Mouse (Mus musculus) frontal cortex, adult 2 months (tissue): ENCODE measurements at regions not wholly inside any gene's neighbourhood (a gene's known extent, or its start where the extent isn't known, plus 50 kb on each side); places are given as distances from the start of the nearest gene placed in this dataset.
"Not testable (repeated sequence)": the region's sequence is repeated elsewhere in the genome, so short reads cannot be mapped to it uniquely, and the experiment has no call there.

Source experiments
- DNase-seq, 2 experiments: peaks; one replicate each; pipeline ENCODE4 v3.0.0; 2022; ENCODE audit warnings: low spot score in 1 of 2; ENCODE audit errors: extremely low spot score in 1 of 2

DNA sequence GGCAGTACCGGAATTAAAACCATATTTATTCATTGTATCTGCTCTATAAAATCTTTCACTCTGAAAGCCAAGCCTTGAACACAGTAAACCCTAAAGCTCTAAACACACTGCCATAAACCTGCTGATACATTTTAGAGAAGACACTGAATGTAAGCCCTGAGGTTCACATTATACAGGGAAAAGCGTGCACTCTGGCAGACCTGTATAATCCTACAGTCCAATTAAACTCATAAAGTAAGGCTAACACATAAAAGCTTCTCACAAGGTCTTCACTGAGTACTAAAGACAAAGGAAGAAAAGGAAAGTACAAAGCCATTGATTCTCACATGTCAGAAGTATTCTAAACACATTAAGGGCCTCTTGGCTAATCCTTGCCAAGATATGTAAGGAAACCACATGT is 302.8 kb downstream of the Cylc2 start:
- DNase-seq, result no peak

DNA sequence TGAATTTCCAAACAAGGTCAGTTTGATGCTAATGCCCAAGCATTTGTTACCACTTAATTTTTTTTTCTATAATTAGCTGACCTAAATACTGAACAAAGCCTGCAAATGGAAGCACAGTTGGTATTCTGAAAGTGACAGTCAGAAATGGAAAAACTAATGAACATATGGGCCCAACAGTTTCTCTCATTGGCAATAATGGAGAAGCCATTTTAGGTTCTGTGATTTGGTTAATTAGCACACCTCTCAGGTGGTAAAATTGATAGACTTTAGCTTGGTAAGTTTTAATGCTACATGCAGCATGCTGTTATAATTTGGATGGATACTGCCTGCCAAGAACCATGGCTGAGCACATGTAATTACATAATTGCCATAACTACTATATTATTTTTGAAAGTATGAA is 303.3 kb downstream of the Cylc2 start:
- DNase-seq, result no peak

- DNase-seq, result no peak
These were observed 328.9 kb downstream of the Cylc2 start for GRCm38 (mm10) chr4:51545419-51545818.

DNA sequence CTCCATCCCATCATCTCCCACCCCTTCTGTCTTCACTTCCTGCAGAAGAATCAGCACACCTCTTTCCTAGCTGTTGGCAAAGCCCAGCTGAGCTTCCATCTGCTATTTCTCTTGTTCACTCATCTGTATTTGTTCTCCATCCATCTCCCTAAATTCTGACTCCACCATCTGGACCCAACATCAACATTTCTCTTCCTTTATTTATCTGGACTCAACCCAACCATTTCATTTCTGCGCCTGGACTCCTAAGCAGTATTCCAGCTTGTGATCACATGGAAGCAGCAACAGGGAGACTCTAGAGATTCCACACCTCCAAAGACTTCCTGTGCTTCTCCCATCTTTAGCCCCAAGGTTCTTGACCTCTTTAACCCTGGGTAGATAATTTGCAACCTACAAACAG is 343.2 kb downstream of the Cylc2 start:
- no peak for DNase-seq

GRCm38 (mm10) chr4:51560100-51560499 is 343.6 kb downstream of the Cylc2 start:
- no peak for DNase-seq

GRCm38 (mm10) chr4:51562379-51562778 is 345.9 kb downstream of the Cylc2 start:
- no peak for DNase-seq

DNA sequence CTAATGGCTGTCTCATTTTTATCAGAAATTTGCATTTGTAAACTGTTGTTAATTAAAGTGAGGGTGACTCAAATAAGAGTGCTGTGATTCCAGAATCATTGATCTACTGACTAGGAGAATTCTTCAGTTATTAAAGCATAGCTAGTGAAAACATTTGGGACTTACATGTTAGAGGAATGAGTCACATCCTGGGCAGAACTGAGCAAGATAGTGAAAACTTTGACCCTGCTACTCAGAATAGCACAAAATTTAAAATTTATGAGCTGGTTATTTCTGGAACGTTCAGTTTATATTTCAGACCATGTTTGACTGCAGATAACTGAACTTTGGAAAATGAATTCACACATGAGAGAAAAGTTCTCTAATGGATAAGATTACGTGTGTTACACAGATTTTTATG is 360.0 kb downstream of the Cylc2 start:
- no peak for DNase-seq

- DNase-seq, result no peak
These were observed 377.6 kb downstream of the Cylc2 start for GRCm38 (mm10) chr4:51594044-51594443.

GRCm38 (mm10) chr4:51597850-51598249 is 381.4 kb downstream of the Cylc2 start:
- peak in 1 of 2 experiments; percentile 19 for DNase-seq

GRCm38 (mm10) chr4:51599984-51600747 is 383.7 kb downstream of the Cylc2 start:
- DNase-seq, result no peak

DNA sequence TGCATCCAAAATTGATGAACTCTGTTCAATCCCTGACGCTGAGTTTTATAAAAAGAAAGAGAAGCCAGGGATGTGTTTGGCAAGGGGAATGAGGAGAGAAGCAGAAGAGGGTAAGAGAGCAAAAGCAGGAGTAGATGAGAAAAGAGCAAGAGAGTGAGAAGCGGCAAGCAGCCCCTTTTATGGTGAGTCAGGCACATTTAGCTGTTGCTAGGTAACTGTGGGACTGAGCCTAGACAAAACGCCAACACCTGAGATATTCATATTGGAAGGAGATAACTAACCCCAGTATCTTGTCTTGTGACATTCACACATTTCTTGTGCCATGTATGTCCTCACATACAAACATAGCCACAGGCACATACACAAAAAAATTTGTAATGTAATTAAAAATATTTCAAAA is 410.8 kb downstream of the Cylc2 start:
- DNase-seq, result peak in 1 of 2 experiments; percentile 2

- DNase-seq, result no peak
These were observed 417.0 kb downstream of the Cylc2 start for GRCm38 (mm10) chr4:51633471-51633870.

GRCm38 (mm10) chr4:51657325-51657724 is 440.8 kb downstream of the Cylc2 start:
- DNase-seq, result no peak

GRCm38 (mm10) chr4:51658286-51658685 is 441.8 kb downstream of the Cylc2 start:
- no peak for DNase-seq

DNA sequence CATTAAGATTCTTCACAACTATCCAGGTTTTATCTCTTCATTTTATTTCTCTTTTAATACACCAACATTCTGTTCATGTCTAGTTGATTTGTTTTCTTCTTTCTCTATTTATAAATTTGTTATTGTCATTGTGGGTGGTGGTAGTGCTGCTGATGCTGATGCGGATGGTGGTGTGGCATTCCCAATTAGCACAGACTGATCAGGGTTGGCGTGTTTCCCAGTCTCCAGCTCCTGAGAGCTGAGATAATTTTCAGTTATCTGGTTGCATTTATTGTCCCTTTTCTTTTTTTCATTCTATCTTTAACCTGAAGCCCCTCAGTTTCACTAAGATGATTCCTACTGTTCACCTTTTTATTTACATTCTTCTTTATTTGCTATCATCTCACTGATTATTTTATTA is 455.0 kb downstream of the Cylc2 start:
- peak in 1 of 2 experiments; percentile 10 for DNase-seq

DNA sequence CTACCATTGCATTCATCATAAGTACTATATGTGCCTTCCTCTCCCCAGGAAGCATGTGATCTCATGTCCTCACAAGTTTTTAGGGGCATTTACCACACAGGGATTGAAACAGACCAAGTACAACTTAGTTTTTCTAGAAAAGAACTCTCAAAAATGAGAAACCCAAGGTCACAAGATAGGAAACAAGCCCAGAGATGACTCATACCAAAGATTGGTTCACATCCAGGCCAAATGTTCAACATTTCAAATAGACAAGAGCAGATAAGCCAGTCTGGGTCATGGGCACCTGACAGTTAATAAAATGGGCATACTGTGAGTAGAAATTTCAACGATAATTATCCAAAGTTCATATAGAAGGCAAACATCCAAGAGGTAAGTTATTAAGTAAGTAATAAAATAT is 457.9 kb downstream of the Cylc2 start:
- no peak for DNase-seq

- no peak for DNase-seq
These were observed 462.6 kb downstream of the Cylc2 start for GRCm38 (mm10) chr4:51679097-51679496.

- not testable (repeated sequence) for DNase-seq
These were observed 466.9 kb downstream of the Cylc2 start for GRCm38 (mm10) chr4:51683345-51683744.

DNA sequence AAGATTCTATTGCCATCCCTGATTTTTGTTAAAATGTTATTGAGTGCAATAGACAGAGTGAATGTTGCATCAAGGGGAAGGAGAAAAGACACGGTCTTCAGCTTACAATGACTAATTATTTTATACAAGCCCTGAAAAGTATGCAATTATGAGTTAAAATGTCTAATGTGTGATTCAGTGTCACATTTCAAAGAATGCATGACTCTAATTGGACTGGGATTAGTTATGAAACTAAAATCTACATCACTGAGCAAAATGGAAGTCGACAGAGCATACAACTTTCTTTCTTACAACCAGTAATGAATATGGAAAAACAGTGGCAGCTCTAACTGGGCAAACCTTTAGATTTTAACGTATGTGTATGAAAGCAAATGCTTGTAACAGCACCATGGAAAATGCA is 470.2 kb downstream of the Cylc2 start:
- DNase-seq, result no peak
